ENCODE assay signal across 8 mouse cellular contexts in genomic region chr8:84814555-84815441, GRCm38 (mm10). TPM values are rescaled to one million over a fixed set of nuclear protein-coding genes. Genes with fewer than 3 reads are reported as not detected.
DNase-seq lines count a peak whose midpoint lies in the region; ATAC-seq lines count a peak whose summit lies in the region.

No protein-coding gene starts in this region.

- peaks cover 42% of the 10 kb centered on the region for H3K4me1 ChIP-seq in midbrain, embryonic 10.5 days
- peaks cover 13% of the 10 kb centered on the region for H3K4me1 ChIP-seq in midbrain, embryonic 11.5 days (ENCODE audit: control insufficient read depth, insufficient read depth, low read length)
- peaks cover 31% of the 10 kb centered on the region for H3K4me1 ChIP-seq in neural tube, embryonic 15.5 days

- H3K9ac ChIP-seq in midbrain, embryonic 11.5 days (ENCODE audit: low read length) = no peak overlapping the region
- H3K9ac ChIP-seq in neural tube, embryonic 15.5 days (replicated peaks) = 0 out of 2 replicates have a peak overlapping the region, but pooled peaks have one; percentile 18

- peak; percentile 21 for DNase-seq in heart, adult 18-20 months
- no peak for DNase-seq in heart, adult 8-10 months (ENCODE audit: low spot score)
- DNase-seq in midbrain, embryonic 10.5 days (ENCODE audit: low spot score) = no peak
- no peak for DNase-seq in midbrain, embryonic 11.5 days (ENCODE audit: low spot score, missing footprints)
- DNase-seq in gastrocnemius, postnatal 4 days (ENCODE audit: low spot score in 2 of 2) = peak; percentile 28 to 55
- no peak for DNase-seq in spleen, postnatal 4 days (ENCODE audit: low spot score in 2 of 2)
- DNase-seq in thymus, postnatal 36 days = no peak

- peaks cover 73% of the 10 kb centered on the region for H3K27me3 ChIP-seq in midbrain, embryonic 10.5 days (ENCODE audit: low read depth, poor library complexity, severe bottlenecking)
- peaks cover 24% of the 10 kb centered on the region for H3K27me3 ChIP-seq in midbrain, embryonic 11.5 days (ENCODE audit: control insufficient read depth, insufficient read depth, low read length)
- H3K27me3 ChIP-seq in neural tube, embryonic 15.5 days (replicated peaks) = peaks cover 5% of the 10 kb centered on the region; the same call in 1 of the 2 replicates

- no peak overlapping the region for H3K4me2 ChIP-seq in midbrain, embryonic 11.5 days
- H3K4me2 ChIP-seq in neural tube, embryonic 15.5 days = no peak overlapping the region

- H3K9me3 ChIP-seq in midbrain, embryonic 10.5 days (replicated peaks) = no peaks in the 10 kb centered on the region
- no peaks in the 10 kb centered on the region for H3K9me3 ChIP-seq in midbrain, embryonic 11.5 days (ENCODE audit: control insufficient read depth, low read length)
- no peaks in the 10 kb centered on the region for H3K9me3 ChIP-seq in neural tube, embryonic 15.5 days (replicated peaks)

- 0 out of 2 replicates have a peak overlapping the region, but pooled peaks have one; percentile 4 for H3K27ac ChIP-seq in midbrain, embryonic 10.5 days (replicated peaks)
- no peak overlapping the region for H3K27ac ChIP-seq in midbrain, embryonic 11.5 days (ENCODE audit: low read depth, low read length)
- H3K27ac ChIP-seq in neural tube, embryonic 15.5 days (replicated peaks) = peak overlapping the region; percentile 69

- ATAC-seq in midbrain, embryonic 11.5 days (ENCODE audit: low FRiP score) = no peak
- ATAC-seq in neural tube, embryonic 15.5 days (ENCODE audit: low FRiP score) = peak; percentile 16; the same call in 1 of the 2 replicates

- no peaks in the 10 kb centered on the region for H3K36me3 ChIP-seq in midbrain, embryonic 10.5 days
- H3K36me3 ChIP-seq in midbrain, embryonic 11.5 days (ENCODE audit: control insufficient read depth, insufficient read depth, low read length) = no peaks in the 10 kb centered on the region
- H3K36me3 ChIP-seq in neural tube, embryonic 15.5 days = no peaks in the 10 kb centered on the region

- 52% methylated on average over 19 of the region's 19 CpGs for WGBS in midbrain, embryonic 10.5 days
- 50% methylated on average over 19 of the region's 19 CpGs for WGBS in midbrain, embryonic 11.5 days
- 23% methylated on average over 18 of the region's 19 CpGs for WGBS in neural tube, embryonic 15.5 days

- peak overlapping the region; percentile 21; the same call in 1 of the 2 replicates for H3K4me3 ChIP-seq in midbrain, embryonic 10.5 days
- no peak overlapping the region for H3K4me3 ChIP-seq in midbrain, embryonic 11.5 days (ENCODE audit: low read depth, low read length)
- H3K4me3 ChIP-seq in neural tube, embryonic 15.5 days (replicated peaks) = no peak overlapping the region

RNA-seq across cellular contexts. Expression of gene Dand5, which starts 7.8 kb away (rescaled TPM):
- total RNA-seq in heart, adult 18-20 months (2021) = 10 to 100 TPM; 10.0 to 13.2 TPM
- total RNA-seq in heart, adult 8-10 months (2022) = 10 to 100 TPM; 10.3 to 13.2 (median 12.0) TPM
- 2.9 and 5.3 TPM in 2 replicates for polyA plus RNA-seq in midbrain, embryonic 10.5 days (2016; fragmentation: Nextera tagmentation; extraction: Ambion mirVana)
- 3.9 and 4.6 TPM in 2 replicates for polyA plus RNA-seq in midbrain, embryonic 11.5 days (2014; fragmentation: Nextera tagmentation; extraction: Ambion mirVana)
- total RNA-seq in gastrocnemius, postnatal 4 days (2021) = 1 to 10 TPM; 6.3 to 6.8 TPM
- polyA plus RNA-seq in neural tube, embryonic 15.5 days (2015; fragmentation: Nextera tagmentation; extraction: Ambion mirVana) = 15.7 and 17.2 TPM in 2 replicates

RNA-seq across cellular contexts. Expression of gene Nfix, which starts 14.7 kb away (rescaled TPM):
- 100 to 1,000 TPM; 250 to 260 TPM for total RNA-seq in heart, adult 18-20 months (2021)
- total RNA-seq in heart, adult 8-10 months (2022) = 100 to 1,000 TPM; 288 to 356 (median 295) TPM
- polyA plus RNA-seq in midbrain, embryonic 10.5 days (2016; fragmentation: Nextera tagmentation; extraction: Ambion mirVana) = 0.49 and 1.2 TPM in 2 replicates
- 2.2 and 2.5 TPM in 2 replicates for polyA plus RNA-seq in midbrain, embryonic 11.5 days (2014; fragmentation: Nextera tagmentation; extraction: Ambion mirVana)
- 100 to 1,000 TPM; 517 to 591 TPM for total RNA-seq in gastrocnemius, postnatal 4 days (2021)
- polyA plus RNA-seq in neural tube, embryonic 15.5 days (2015; fragmentation: Nextera tagmentation; extraction: Ambion mirVana) = 60.3 and 70.5 TPM in 2 replicates

RNA-seq across cellular contexts. Expression of gene Gadd45gip1, which starts 16.5 kb away (rescaled TPM):
- 10 to 100 TPM; 31.5 to 35.7 TPM for total RNA-seq in heart, adult 18-20 months (2021)
- total RNA-seq in heart, adult 8-10 months (2022) = 10 to 100 TPM; 31.0 to 34.9 (median 33.1) TPM
- 46.3 and 47.2 TPM in 2 replicates for polyA plus RNA-seq in midbrain, embryonic 10.5 days (2016; fragmentation: Nextera tagmentation; extraction: Ambion mirVana)
- 37.3 and 37.8 TPM in 2 replicates for polyA plus RNA-seq in midbrain, embryonic 11.5 days (2014; fragmentation: Nextera tagmentation; extraction: Ambion mirVana)
- total RNA-seq in gastrocnemius, postnatal 4 days (2021) = 10 to 100 TPM; 33.3 to 36.0 TPM
- 44.3 and 45.1 TPM in 2 replicates for polyA plus RNA-seq in neural tube, embryonic 15.5 days (2015; fragmentation: Nextera tagmentation; extraction: Ambion mirVana)

RNA-seq across cellular contexts. Expression of gene Rad23a, which starts 25.7 kb away (rescaled TPM):
- total RNA-seq in heart, adult 18-20 months (2021) = 10 to 100 TPM; 88.5 to 96.7 TPM
- total RNA-seq in heart, adult 8-10 months (2022) = 10 to 100 TPM; 82.8 to 92.9 (median 89.3) TPM
- polyA plus RNA-seq in midbrain, embryonic 10.5 days (2016; fragmentation: Nextera tagmentation; extraction: Ambion mirVana) = 124 and 131 TPM in 2 replicates
- 87.7 and 100 TPM in 2 replicates for polyA plus RNA-seq in midbrain, embryonic 11.5 days (2014; fragmentation: Nextera tagmentation; extraction: Ambion mirVana)
- total RNA-seq in gastrocnemius, postnatal 4 days (2021) = 100 to 1,000 TPM; 121 to 123 TPM
- polyA plus RNA-seq in neural tube, embryonic 15.5 days (2015; fragmentation: Nextera tagmentation; extraction: Ambion mirVana) = 71.3 and 98.0 TPM in 2 replicates

RNA-seq across cellular contexts. Expression of gene Calr, which starts 31.9 kb away (rescaled TPM):
- total RNA-seq in heart, adult 18-20 months (2021) = 100 to 1,000 TPM; 297 to 306 TPM
- 100 to 1,000 TPM; 330 to 410 (median 343) TPM for total RNA-seq in heart, adult 8-10 months (2022)
- 723 and 798 TPM in 2 replicates for polyA plus RNA-seq in midbrain, embryonic 10.5 days (2016; fragmentation: Nextera tagmentation; extraction: Ambion mirVana)
- polyA plus RNA-seq in midbrain, embryonic 11.5 days (2014; fragmentation: Nextera tagmentation; extraction: Ambion mirVana) = 708 and 747 TPM in 2 replicates
- 100 to 1,000 TPM; 339 to 368 TPM for total RNA-seq in gastrocnemius, postnatal 4 days (2021)
- 730 and 802 TPM in 2 replicates for polyA plus RNA-seq in neural tube, embryonic 15.5 days (2015; fragmentation: Nextera tagmentation; extraction: Ambion mirVana)

Comparison
In these comparisons a context has a peak if more than half of its experiments do, and no peak if none do; other contexts are left out.
1. DNase-seq: peak in heart, adult 18-20 months (2 of 2) and gastrocnemius, postnatal 4 days (2 of 2); none in heart, adult 8-10 months (single experiment), midbrain, embryonic 10.5 days (single experiment), midbrain, embryonic 11.5 days (single experiment), spleen, postnatal 4 days (0 of 2) and thymus, postnatal 36 days (0 of 2).